In genomic region chr2:160742161-160742609, GRCm38 (mm10) we compare ENCODE assay signal across 11 mouse cellular contexts. TPM values are rescaled to one million over a fixed set of nuclear protein-coding genes. Genes with fewer than 3 reads are reported as not detected.
A peak's percentile ranks its signal among the peaks of the same experiment; 100 is the strongest.
DNase-seq lines count a peak whose midpoint lies in the region; ATAC-seq and TF ChIP-seq lines count a peak whose summit lies in the region.
"Had no signal": no experiment of that assay in that cellular context is flagged by ENCODE, and none has a peak within 500 bp of the region (broad histone marks: within the 10 kb centered on the region; RNA-seq: fewer than 3 reads in every experiment).

No protein-coding gene starts in this region.

- peaks cover 25% of the 10 kb centered on the region for H3K36me3 ChIP-seq in heart, embryonic 13.5 days
- peaks cover under 1% of the 10 kb centered on the region for H3K36me3 ChIP-seq in midbrain, embryonic 16.5 days (ENCODE audit: control insufficient read depth, insufficient read depth, low read length)
- peaks cover 2% of the 10 kb centered on the region; the same call in 1 of the 2 replicates for H3K36me3 ChIP-seq in midbrain, postnatal 0 days (ENCODE audit: insufficient read depth, low read length)
- peaks cover 17% of the 10 kb centered on the region; the same call in 1 of the 2 replicates for H3K36me3 ChIP-seq in intestine, postnatal 0 days (ENCODE audit: control insufficient read depth, insufficient read depth)

- intact Hi-C loops in heart, postnatal 14 days (cut with DNase I) = no loop called here

- H3K9ac ChIP-seq in heart, embryonic 13.5 days = 0 out of 2 replicates have a peak overlapping the region, but pooled peaks have one; percentile 14
- no peak overlapping the region for H3K9ac ChIP-seq in midbrain, embryonic 16.5 days (ENCODE audit: low read depth, low read length)
- H3K9ac ChIP-seq in midbrain, postnatal 0 days (replicated peaks; ENCODE audit: low read length, poor library complexity, severe bottlenecking) = no peak overlapping the region
- H3K9ac ChIP-seq in intestine, postnatal 0 days (ENCODE audit: low read depth, low read length) = no peak overlapping the region

- no peak overlapping the region for H3K4me3 ChIP-seq in heart, embryonic 13.5 days
- H3K4me3 ChIP-seq in midbrain, embryonic 16.5 days (ENCODE audit: low read depth, low read length) = no peak overlapping the region
- no peak overlapping the region for H3K4me3 ChIP-seq in midbrain, postnatal 0 days (ENCODE audit: low read depth, low read length)
- H3K4me3 ChIP-seq in intestine, postnatal 0 days (ENCODE audit: low read depth, low read length) = no peak overlapping the region

- no peak overlapping the region for H3K4me2 ChIP-seq in heart, embryonic 13.5 days
- no peak overlapping the region for H3K4me2 ChIP-seq in midbrain, embryonic 16.5 days (ENCODE audit: low read length)
- no peak overlapping the region for H3K4me2 ChIP-seq in midbrain, postnatal 0 days (ENCODE audit: low read depth, low read length, poor library complexity, severe bottlenecking)
- no peak overlapping the region for H3K4me2 ChIP-seq in intestine, postnatal 0 days (replicated peaks; ENCODE audit: low read depth)

- 57% methylated on average over 1 of the region's 1 CpGs for WGBS in heart, embryonic 13.5 days
- 100% methylated on average over 1 of the region's 1 CpGs for WGBS in midbrain, embryonic 16.5 days
- WGBS in midbrain, postnatal 0 days = 75% methylated on average over 1 of the region's 1 CpGs
- 54% methylated on average over 1 of the region's 1 CpGs for WGBS in intestine, postnatal 0 days

- peaks cover 97% of the 10 kb centered on the region for H3K4me1 ChIP-seq in heart, embryonic 13.5 days
- H3K4me1 ChIP-seq in midbrain, embryonic 16.5 days (ENCODE audit: control insufficient read depth, insufficient read depth, low read length) = peaks cover 32% of the 10 kb centered on the region
- H3K4me1 ChIP-seq in midbrain, postnatal 0 days (ENCODE audit: insufficient read depth, low read length) = peaks cover 9% of the 10 kb centered on the region; the same call in 1 of the 2 replicates
- no peaks in the 10 kb centered on the region; the same call in 1 of the 2 replicates for H3K4me1 ChIP-seq in intestine, postnatal 0 days (replicated peaks; ENCODE audit: control insufficient read depth, insufficient read depth, low read length)

- DNase-seq in heart, postnatal 14 days = no peak
- no peak for DNase-seq in midbrain, postnatal 0 days (ENCODE audit: low spot score)
- peak; percentile 57 for DNase-seq in thymus, postnatal 14 days
- no peak for DNase-seq in right cerebral cortex, postnatal 25 days
- DNase-seq in retina, postnatal 1 day = no peak
- DNase-seq: cerebellum, adult 9-11 months; kidney, adult 9 months had no signal

- H3K27me3 ChIP-seq in heart, embryonic 13.5 days (replicated peaks) = no peaks in the 10 kb centered on the region
- no peaks in the 10 kb centered on the region for H3K27me3 ChIP-seq in midbrain, embryonic 16.5 days (ENCODE audit: control insufficient read depth, insufficient read depth, low read depth, low read length)
- H3K27me3 ChIP-seq in midbrain, postnatal 0 days (ENCODE audit: insufficient read depth, low read length) = no peaks in the 10 kb centered on the region
- H3K27me3 ChIP-seq in intestine, postnatal 0 days (replicated peaks; ENCODE audit: control insufficient read depth, insufficient read depth, low read length) = no peaks in the 10 kb centered on the region

- no peak for TF ChIP-seq CTCF in midbrain, postnatal 0 days (IDR thresholded peaks at IDR 0.05)
- no peak for TF ChIP-seq CTCF in intestine, postnatal 0 days (IDR thresholded peaks at IDR 0.05; ENCODE audit: low read depth)

- no peak for ATAC-seq in heart, embryonic 13.5 days (ENCODE audit: extremely low read depth, insufficient number of reproducible peaks, low FRiP score, low TSS enrichment)
- ATAC-seq in midbrain, embryonic 16.5 days = no peak
- no peak for ATAC-seq in midbrain, postnatal 0 days (ENCODE audit: low FRiP score)
- no peak for ATAC-seq in intestine, postnatal 0 days

- H3K9me3 ChIP-seq in heart, embryonic 13.5 days = no peaks in the 10 kb centered on the region
- no peaks in the 10 kb centered on the region for H3K9me3 ChIP-seq in midbrain, embryonic 16.5 days (replicated peaks; ENCODE audit: control insufficient read depth, low read length, poor library complexity, severe bottlenecking)
- H3K9me3 ChIP-seq in midbrain, postnatal 0 days (ENCODE audit: low read length) = no peaks in the 10 kb centered on the region
- H3K9me3 ChIP-seq in intestine, postnatal 0 days (ENCODE audit: control insufficient read depth) = no peaks in the 10 kb centered on the region
- H3K9me3 ChIP-seq: G1E had no signal

- peak overlapping the region; percentile 79 for H3K27ac ChIP-seq in heart, embryonic 13.5 days (replicated peaks)
- H3K27ac ChIP-seq in midbrain, embryonic 16.5 days (ENCODE audit: low read length) = peak overlapping the region; percentile 19; the same call in 1 of the 2 replicates
- no peak overlapping the region; the same call in 1 of the 2 replicates for H3K27ac ChIP-seq in midbrain, postnatal 0 days (ENCODE audit: low read depth, low read length)
- peak overlapping the region; percentile 50; the same call in 1 of the 2 replicates for H3K27ac ChIP-seq in intestine, postnatal 0 days (ENCODE audit: low read depth, low read length)

RNA-seq across cellular contexts. Expression of gene Plcg1, which starts 11.1 kb away (rescaled TPM):
- polyA plus RNA-seq in heart, embryonic 13.5 days (2015; fragmentation: Nextera tagmentation; extraction: Ambion mirVana) = 25.5 and 29.4 TPM in 2 replicates
- total RNA-seq in heart, postnatal 14 days (2021) = 10 to 100 TPM; 85.7 to 94.4 TPM
- 52.1 and 57.3 TPM in 2 replicates for polyA plus RNA-seq in midbrain, embryonic 16.5 days (2015; fragmentation: Nextera tagmentation; extraction: Ambion mirVana)
- 88.7 and 134 TPM in 2 replicates for total RNA-seq in midbrain, postnatal 0 days (2014; rRNA removed)
- polyA plus RNA-seq in midbrain, postnatal 0 days (2015; fragmentation: Nextera tagmentation; extraction: Ambion mirVana) = 38.0 and 45.2 TPM in 2 replicates
- 10.9 and 13.3 TPM in 2 replicates for polyA plus RNA-seq in intestine, postnatal 0 days (2015; fragmentation: Nextera tagmentation; extraction: Ambion mirVana)
